Mouse (Mus musculus): ENCODE measurements around the gene Relt. TPM values are rescaled to one million over a fixed set of nuclear protein-coding genes. Genes with fewer than 3 reads are reported as not detected.

Relt gene
- polyA plus RNA-seq, 1 experiment from 2014 or later, result 5.9 TPM

GRCm38 (mm10) chr7:100818401-100819064 lies 44.7 kb downstream of the Relt start:
- H3K27me3 ChIP-seq (replicated peaks), result no peaks in the 10 kb centered on the region
- H3K4me2 ChIP-seq, result no peak overlapping the region
- no peaks in the 10 kb centered on the region for H3K9me3 ChIP-seq (replicated peaks)
- H3K4me1 ChIP-seq, result no peaks in the 10 kb centered on the region; the same call in 1 of the 2 replicates
- H3K9ac ChIP-seq (replicated peaks), result no peak overlapping the region
- 90% methylated on average over 4 of the region's 4 CpGs for WGBS
- H3K36me3 ChIP-seq, result peaks cover 8% of the 10 kb centered on the region; the same call in 1 of the 2 replicates
- no peak overlapping the region for H3K27ac ChIP-seq (replicated peaks)
- H3K4me3 ChIP-seq (replicated peaks), result no peak overlapping the region
- ATAC-seq (ENCODE audit: low FRiP score), result no peak

DNA sequence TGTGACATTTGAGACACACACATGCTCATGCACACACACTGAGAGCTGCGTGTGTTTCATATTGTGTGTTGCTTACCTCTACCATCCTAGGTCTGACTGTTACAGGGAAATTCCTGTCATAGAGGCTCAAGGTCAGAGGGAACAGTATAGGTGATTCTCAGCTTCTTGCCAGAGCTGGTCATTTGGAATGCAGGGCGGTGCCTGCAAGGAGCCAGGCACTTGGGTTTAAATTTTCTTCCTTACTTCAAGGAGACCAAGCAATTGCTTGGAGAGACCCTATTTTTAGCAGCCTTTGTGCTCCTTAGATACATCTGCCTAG lies 45.8 kb downstream of the Relt start:
- no peak overlapping the region for H3K4me2 ChIP-seq
- no peaks in the 10 kb centered on the region for H3K9me3 ChIP-seq (replicated peaks)
- no peaks in the 10 kb centered on the region for H3K27me3 ChIP-seq (replicated peaks)
- H3K27ac ChIP-seq (replicated peaks), result no peak overlapping the region
- ATAC-seq (ENCODE audit: low FRiP score), result no peak
- no peak overlapping the region for H3K4me3 ChIP-seq (replicated peaks)
- 95% methylated on average over 2 of the region's 2 CpGs for WGBS
- H3K36me3 ChIP-seq, result peaks cover 8% of the 10 kb centered on the region; the same call in 1 of the 2 replicates
- H3K9ac ChIP-seq (replicated peaks), result no peak overlapping the region
- H3K4me1 ChIP-seq, result no peaks in the 10 kb centered on the region; the same call in 1 of the 2 replicates

GRCm38 (mm10) chr7:100816759-100817441 lies 46.3 kb downstream of the Relt start:
- ATAC-seq (ENCODE audit: low FRiP score), result no peak
- Histone ChIP-seq H3K9me3 (replicated peaks) (no peaks in the 10 kb centered on the region), H3K4me2 (no peak overlapping the region), H3K36me3 (peaks cover 8% of the 10 kb centered on the region; the same call in 1 of the 2 replicates), H3K27me3 (replicated peaks) (no peaks in the 10 kb centered on the region), H3K27ac (replicated peaks) (no peak overlapping the region), H3K4me1 (peaks cover 2% of the 10 kb centered on the region; the same call in 1 of the 2 replicates), H3K4me3 (replicated peaks) (no peak overlapping the region), H3K9ac (replicated peaks) (no peak overlapping the region)
- 73% methylated on average over 6 of the region's 6 CpGs for WGBS

DNA sequence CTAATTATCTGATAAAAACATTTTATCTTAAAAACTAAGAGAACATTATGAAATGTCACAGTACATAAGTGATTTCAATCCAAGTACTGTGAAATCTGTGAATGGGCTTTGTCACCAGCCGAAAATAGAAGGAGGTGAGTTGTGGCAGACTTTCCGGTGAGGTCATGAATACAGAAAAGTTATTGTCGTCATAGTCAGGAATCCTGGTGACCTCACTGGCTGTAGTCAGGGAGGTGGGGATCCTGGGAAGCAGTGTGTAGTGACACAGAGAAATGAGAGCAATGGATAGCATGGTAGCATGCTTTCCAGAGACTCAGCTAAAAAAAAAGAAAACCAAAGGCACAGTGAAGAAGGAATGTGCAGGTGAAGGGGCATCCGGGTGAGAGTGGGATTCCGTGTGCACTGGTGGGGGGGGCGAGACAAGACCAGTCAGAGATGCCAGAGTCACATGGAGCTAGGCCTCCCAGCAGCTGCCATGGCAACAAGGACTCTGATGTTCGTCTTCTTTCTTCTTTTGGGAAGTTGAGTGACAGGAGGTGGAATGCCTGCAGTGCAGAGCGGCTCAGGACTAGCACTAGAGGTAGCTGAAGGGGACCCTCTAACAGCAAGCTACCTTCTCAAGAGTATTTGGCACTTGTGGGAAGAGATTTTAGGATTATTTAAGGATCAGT lies 47.2 kb downstream of the Relt start:
- H3K4me3 ChIP-seq (replicated peaks), result no peak overlapping the region
- 42% methylated on average over 8 of the region's 8 CpGs for WGBS
- ATAC-seq (ENCODE audit: low FRiP score), result no peak

DNA sequence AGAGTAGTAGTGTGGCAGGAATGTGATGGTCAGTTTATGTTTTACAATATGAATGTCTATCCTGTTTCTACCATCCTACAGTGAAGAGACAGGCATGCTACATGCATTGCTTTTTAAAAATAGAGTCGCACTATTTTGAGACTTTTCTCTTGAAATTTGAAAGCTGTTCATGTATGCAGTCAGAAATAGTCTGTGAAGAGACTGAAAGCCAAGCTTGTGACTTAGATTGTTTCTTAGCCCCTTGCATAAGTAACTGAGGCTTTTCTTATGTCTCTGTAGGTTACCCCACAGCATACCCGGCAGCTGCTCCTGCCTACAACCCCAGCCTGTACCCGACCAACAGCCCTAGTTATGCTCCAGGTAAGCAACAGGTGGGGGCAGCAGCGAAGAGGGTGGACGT lies 50.6 kb downstream of the Relt start:
- Histone ChIP-seq H3K27ac (replicated peaks) (no peak overlapping the region), H3K4me1 (peaks cover 3% of the 10 kb centered on the region; the same call in 1 of the 2 replicates), H3K9me3 (replicated peaks) (no peaks in the 10 kb centered on the region), H3K4me3 (replicated peaks) (no peak overlapping the region), H3K36me3 (peaks cover 8% of the 10 kb centered on the region; the same call in 1 of the 2 replicates), H3K9ac (replicated peaks) (no peak overlapping the region), H3K4me2 (no peak overlapping the region), H3K27me3 (replicated peaks) (no peaks in the 10 kb centered on the region)
- WGBS, result 90% methylated on average over 5 of the region's 5 CpGs
- no peak for ATAC-seq (ENCODE audit: low FRiP score)

More for the DNA sequence above, 47.2 kb downstream of the Relt start:
- peaks cover 3% of the 10 kb centered on the region; the same call in 1 of the 2 replicates for H3K4me1 ChIP-seq
- no peak overlapping the region for H3K4me2 ChIP-seq
- H3K9ac ChIP-seq (replicated peaks), result no peak overlapping the region
- no peaks in the 10 kb centered on the region for H3K27me3 ChIP-seq (replicated peaks)
- no peaks in the 10 kb centered on the region for H3K9me3 ChIP-seq (replicated peaks)
- no peak overlapping the region; the same call in 1 of the 2 replicates for H3K27ac ChIP-seq (replicated peaks)
- H3K36me3 ChIP-seq, result peaks cover 8% of the 10 kb centered on the region; the same call in 1 of the 2 replicates

DNA sequence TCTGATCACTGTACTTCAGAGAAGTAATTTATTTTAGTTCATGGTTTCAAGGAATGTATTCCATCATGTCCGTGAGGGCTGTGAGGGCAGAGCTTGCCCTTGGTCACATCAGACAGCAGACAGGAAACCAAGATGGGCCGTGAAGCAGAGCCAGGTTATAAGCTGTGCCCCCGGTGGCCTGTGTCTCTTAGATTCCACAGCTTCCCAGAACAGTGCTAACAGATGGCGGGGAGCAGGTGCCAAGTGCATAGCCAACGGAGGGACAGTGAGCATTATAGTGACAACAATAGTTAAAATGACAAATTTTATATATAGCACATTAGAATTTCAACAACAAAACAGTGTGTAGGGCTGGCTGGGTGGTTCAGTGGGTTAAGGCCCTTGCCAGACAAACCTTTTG lies 51.3 kb downstream of the Relt start:
- Histone ChIP-seq H3K27ac (replicated peaks) (no peak overlapping the region), H3K36me3 (peaks cover 8% of the 10 kb centered on the region; the same call in 1 of the 2 replicates), H3K4me3 (replicated peaks) (no peak overlapping the region), H3K4me2 (no peak overlapping the region), H3K9me3 (replicated peaks) (no peaks in the 10 kb centered on the region), H3K27me3 (replicated peaks) (no peaks in the 10 kb centered on the region), H3K9ac (replicated peaks) (no peak overlapping the region), H3K4me1 (peaks cover 3% of the 10 kb centered on the region; the same call in 1 of the 2 replicates)
- no peak for ATAC-seq (ENCODE audit: low FRiP score)
- WGBS, result 61% methylated on average over 5 of the region's 5 CpGs

- Histone ChIP-seq H3K9me3 (replicated peaks) (no peaks in the 10 kb centered on the region), H3K4me1 (no peaks in the 10 kb centered on the region), H3K36me3 (no peaks in the 10 kb centered on the region), H3K4me3 (replicated peaks) (no peak overlapping the region), H3K4me2 (no peak overlapping the region), H3K9ac (replicated peaks) (no peak overlapping the region), H3K27ac (replicated peaks) (no peak overlapping the region), H3K27me3 (replicated peaks) (no peaks in the 10 kb centered on the region)
- WGBS, result 94% methylated on average over 2 of the region's 2 CpGs
- ATAC-seq (ENCODE audit: low FRiP score), result no peak
Measured at GRCm38 (mm10) chr7:100805391-100805790, 57.9 kb downstream of the Relt start.

DNA sequence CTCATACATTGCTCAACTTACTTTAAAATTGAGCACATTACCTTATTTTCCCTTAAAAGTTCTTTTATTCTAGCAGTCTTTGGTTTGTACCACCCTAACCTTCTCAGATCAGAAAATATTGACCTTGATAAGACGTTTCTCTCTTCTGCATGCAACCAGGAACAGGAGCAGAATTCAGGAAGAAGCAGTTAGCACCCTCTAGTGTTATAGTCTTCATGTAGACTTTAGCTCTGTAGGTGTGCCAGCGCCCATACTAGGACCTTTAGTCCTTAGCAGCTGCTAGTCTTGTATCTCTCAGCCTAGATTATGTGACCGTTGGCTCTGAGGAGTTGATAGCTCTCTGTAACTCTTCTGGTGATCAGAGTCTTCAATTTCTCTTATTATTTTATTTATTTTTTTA lies 64.4 kb downstream of the Relt start:
- H3K27ac ChIP-seq (replicated peaks), result no peak overlapping the region
- H3K36me3 ChIP-seq, result peaks cover 3% of the 10 kb centered on the region; the same call in 1 of the 2 replicates
- no peak for ATAC-seq (ENCODE audit: low FRiP score)
- no peaks in the 10 kb centered on the region for H3K9me3 ChIP-seq (replicated peaks)
- no peak overlapping the region for H3K9ac ChIP-seq (replicated peaks)
- no peak overlapping the region for H3K4me3 ChIP-seq (replicated peaks)
- H3K4me1 ChIP-seq, result no peaks in the 10 kb centered on the region
- WGBS, result 58% methylated on average over 3 of the region's 3 CpGs
- no peak overlapping the region for H3K4me2 ChIP-seq
- no peaks in the 10 kb centered on the region for H3K27me3 ChIP-seq (replicated peaks)

Small RNAs within 50 kb of the gene (microRNA-seq; reads per million reads assigned to microRNA genes)
- 26.3 reads per million, percentile 35 among the genes with 10 or more reads in this experiment for gene Mir3102

Other genes with a start within 250 kb of the Relt start
- 31.0 and 33.9 TPM in 2 replicates for gene Plekhb1, start 201.0 kb downstream of the Relt start, polyA plus RNA-seq (2015; fragmentation: Nextera tagmentation; extraction: Ambion mirVana)
- 108 and 119 TPM in 2 replicates for gene Fam168a, start 156.8 kb downstream of the Relt start, polyA plus RNA-seq (2015; fragmentation: Nextera tagmentation; extraction: Ambion mirVana)
- gene Arhgef17, start 68.7 kb upstream of the Relt start, polyA plus RNA-seq (2015; fragmentation: Nextera tagmentation; extraction: Ambion mirVana), result 12.2 and 12.9 TPM in 2 replicates
- gene P2ry6, start 111.2 kb upstream of the Relt start, polyA plus RNA-seq (2015; fragmentation: Nextera tagmentation; extraction: Ambion mirVana), result 4.1 and 4.6 TPM in 2 replicates
- 0.81 and 1.5 TPM in 2 replicates for gene P2ry2, start 149.4 kb upstream of the Relt start, polyA plus RNA-seq (2015; fragmentation: Nextera tagmentation; extraction: Ambion mirVana)
- 35.9 and 39.4 TPM in 2 replicates for gene Fchsd2, start 229.4 kb upstream of the Relt start, polyA plus RNA-seq (2015; fragmentation: Nextera tagmentation; extraction: Ambion mirVana)

Measured in neural tube, embryonic 15.5 days (tissue).